Comparison of ENCODE assay signal across 8 mouse cellular contexts in genomic region chr5:35758081-35759053, GRCm38 (mm10). TPM values are rescaled to one million over a fixed set of nuclear protein-coding genes. Genes with fewer than 3 reads are reported as not detected.
DNase-seq lines count a peak whose midpoint lies in the region; ATAC-seq and TF ChIP-seq lines count a peak whose summit lies in the region.

No protein-coding gene starts in this region.

- H3K9me3 ChIP-seq in embryonic facial prominence, embryonic 12.5 days: no peaks in the 10 kb centered on the region
- H3K9me3 ChIP-seq in midbrain, embryonic 13.5 days: no peaks in the 10 kb centered on the region

- peak overlapping the region; percentile 95 for H3K4me2 ChIP-seq in embryonic facial prominence, embryonic 12.5 days (replicated peaks)
- H3K4me2 ChIP-seq in midbrain, embryonic 13.5 days (replicated peaks): peak overlapping the region; percentile 91

- WGBS in embryonic facial prominence, embryonic 12.5 days: 2% methylated on average over 40 of the region's 40 CpGs
- WGBS in midbrain, embryonic 13.5 days: 2% methylated on average over 40 of the region's 40 CpGs

- H3K9ac ChIP-seq in embryonic facial prominence, embryonic 12.5 days: peak overlapping the region; percentile 31; the same call in 1 of the 2 replicates
- H3K9ac ChIP-seq in midbrain, embryonic 13.5 days (replicated peaks): peak overlapping the region; percentile 63

- peaks cover 17% of the 10 kb centered on the region; the same call in 1 of the 2 replicates for H3K4me1 ChIP-seq in embryonic facial prominence, embryonic 12.5 days
- peaks cover 17% of the 10 kb centered on the region for H3K4me1 ChIP-seq in midbrain, embryonic 13.5 days (replicated peaks)

- 0 out of 2 replicates have a peak, but pooled peaks have one; percentile 8 for ATAC-seq in embryonic facial prominence, embryonic 12.5 days (ENCODE audit: insufficient number of reproducible peaks, insufficient read depth, low FRiP score, low TSS enrichment)
- ATAC-seq in midbrain, embryonic 13.5 days: 0 out of 2 replicates have a peak, but pooled peaks have one; percentile 5

- intact Hi-C loops in left cerebral cortex, adult 2 months (cut with DNase I): loop anchor here (5.0 kb wide), 1 partner anchor 39 kb away; no protein-coding TSS in a partner anchor

- DNase-seq in adrenal gland, adult (ENCODE audit: inconsistent age in 2 of 2, low spot score in 1 of 2): peak; percentile 63 to 78
- DNase-seq in adrenal gland, postnatal 4 days (ENCODE audit: low spot score in 2 of 2): no peak
- DNase-seq in CD4-positive, CD25-positive, alpha-beta regulatory T cell, adult 2 months (ENCODE audit: low read depth, low spot score): peak; percentile 61
- DNase-seq in heart, postnatal 4 days: peak; percentile 38
- peak; percentile 65 to 68 for DNase-seq in left cerebral cortex, adult 2 months (ENCODE audit: extremely low spot score in 1 of 2, low spot score in 2 of 2)
- peak; percentile 53 for DNase-seq in testis, postnatal 10 days (ENCODE audit: low spot score)

- peaks cover 56% of the 10 kb centered on the region for H3K27me3 ChIP-seq in embryonic facial prominence, embryonic 12.5 days
- peaks cover 49% of the 10 kb centered on the region for H3K27me3 ChIP-seq in midbrain, embryonic 13.5 days

- H3K4me3 ChIP-seq in embryonic facial prominence, embryonic 12.5 days: peak overlapping the region; percentile 52
- H3K4me3 ChIP-seq in left cerebral cortex, adult 2 months: peak overlapping the region; percentile 77
- H3K4me3 ChIP-seq in midbrain, embryonic 13.5 days (replicated peaks): peak overlapping the region; percentile 62

- no peak overlapping the region for H3K27ac ChIP-seq in embryonic facial prominence, embryonic 12.5 days
- H3K27ac ChIP-seq in left cerebral cortex, adult 2 months: peak overlapping the region; percentile 95
- H3K27ac ChIP-seq in midbrain, embryonic 13.5 days: no peak overlapping the region

- TF ChIP-seq CTCF in left cerebral cortex, adult 2 months (IDR thresholded peaks at IDR 0.05): no peak

- no peaks in the 10 kb centered on the region for H3K36me3 ChIP-seq in embryonic facial prominence, embryonic 12.5 days
- H3K36me3 ChIP-seq in midbrain, embryonic 13.5 days: no peaks in the 10 kb centered on the region

RNA-seq across cellular contexts. Expression of gene Ablim2, which starts 0.7 kb away (rescaled TPM):
- 1 to 10 TPM; 6.0 to 7.3 TPM for total RNA-seq in adrenal gland, postnatal 4 days (2021)
- polyA plus RNA-seq in embryonic facial prominence, embryonic 12.5 days (2016; fragmentation: Nextera tagmentation; extraction: Ambion mirVana): 0.37 and 0.85 TPM in 2 replicates
- 10 to 100 TPM; 10.8 to 11.7 TPM for total RNA-seq in heart, postnatal 4 days (2021)
- total RNA-seq in left cerebral cortex, adult 2 months (2021): 100 to 1,000 TPM; 191 to 208 TPM
- polyA plus RNA-seq in midbrain, embryonic 13.5 days (2015; fragmentation: Nextera tagmentation; extraction: Ambion mirVana): 5.6 and 6.6 TPM in 2 replicates

RNA-seq across cellular contexts. Expression of gene Sh3tc1, which starts 18.6 kb away (rescaled TPM):
- total RNA-seq in adrenal gland, postnatal 4 days (2021): 10 to 100 TPM; 12.6 to 21.4 TPM
- 5.4 and 6.6 TPM in 2 replicates for polyA plus RNA-seq in embryonic facial prominence, embryonic 12.5 days (2016; fragmentation: Nextera tagmentation; extraction: Ambion mirVana)
- 10 to 100 TPM; 12.9 to 16.2 TPM for total RNA-seq in heart, postnatal 4 days (2021)
- total RNA-seq in left cerebral cortex, adult 2 months (2021): 1 to 10 TPM; 2.4 to 4.3 TPM
- polyA plus RNA-seq in midbrain, embryonic 13.5 days (2015; fragmentation: Nextera tagmentation; extraction: Ambion mirVana): 2.7 and 3.8 TPM in 2 replicates

Comparison
In these comparisons a context has a peak if more than half of its experiments do, and no peak if none do; other contexts are left out.
1. DNase-seq: peak in adrenal gland, adult (2 of 2), CD4-positive, CD25-positive, alpha-beta regulatory T cell, adult 2 months (single experiment), heart, postnatal 4 days (single experiment), left cerebral cortex, adult 2 months (2 of 2) and testis, postnatal 10 days (single experiment); none in adrenal gland, postnatal 4 days (0 of 2).
2. RNA of gene Ablim2, which starts 0.7 kb away (total RNA-seq): 191 to 208 TPM in left cerebral cortex, adult 2 months; 10.8 to 11.7 TPM in heart, postnatal 4 days and 6.0 to 7.3 TPM in adrenal gland, postnatal 4 days; every median in the first group is over 10 times any median in the second.
3. Peak in every context shown above with its lines, with median percentiles within 50 percentile points of each other: H3K4me3 ChIP-seq.